Mouse (Mus musculus) CH12F3 (cell line): ENCODE measurements around the gene Krt1.

ENCODE experiments used
- in situ Hi-C: fragments of 300-500 bp; cut with MboI; formaldehyde crosslinking; loops from 2 replicates; pipeline ENCODE4 v1.14.3; 2020; ENCODE audit warnings: low sequenced_read_pairs

Gene Krt1

DNA sequence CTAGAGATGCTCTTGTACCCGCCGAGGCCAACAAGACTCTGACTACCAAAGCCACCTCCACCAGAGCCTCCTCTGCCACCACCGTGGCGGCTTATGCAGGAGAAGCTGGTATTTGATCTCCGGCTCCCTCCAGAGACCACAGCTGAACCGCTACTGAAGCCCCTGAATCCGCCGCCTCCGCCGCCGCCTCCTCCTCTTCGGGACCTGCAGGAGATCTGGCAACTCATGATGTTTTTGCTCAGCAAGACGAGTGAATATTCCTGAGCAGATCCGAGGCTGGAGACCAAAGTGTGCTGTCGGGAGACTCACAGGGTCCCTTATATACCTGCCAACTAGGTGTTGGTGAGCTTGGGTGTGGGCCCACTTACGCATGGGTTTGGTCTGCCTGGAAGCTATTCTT lies 32.7 kb downstream of the Krt1 start, which contains the start of gene Krt2:
Krt2 (minus strand) TSS at position 295 of the 400 bp plus-strand sequence.
- in situ Hi-C loops, result no loop called here

DNA sequence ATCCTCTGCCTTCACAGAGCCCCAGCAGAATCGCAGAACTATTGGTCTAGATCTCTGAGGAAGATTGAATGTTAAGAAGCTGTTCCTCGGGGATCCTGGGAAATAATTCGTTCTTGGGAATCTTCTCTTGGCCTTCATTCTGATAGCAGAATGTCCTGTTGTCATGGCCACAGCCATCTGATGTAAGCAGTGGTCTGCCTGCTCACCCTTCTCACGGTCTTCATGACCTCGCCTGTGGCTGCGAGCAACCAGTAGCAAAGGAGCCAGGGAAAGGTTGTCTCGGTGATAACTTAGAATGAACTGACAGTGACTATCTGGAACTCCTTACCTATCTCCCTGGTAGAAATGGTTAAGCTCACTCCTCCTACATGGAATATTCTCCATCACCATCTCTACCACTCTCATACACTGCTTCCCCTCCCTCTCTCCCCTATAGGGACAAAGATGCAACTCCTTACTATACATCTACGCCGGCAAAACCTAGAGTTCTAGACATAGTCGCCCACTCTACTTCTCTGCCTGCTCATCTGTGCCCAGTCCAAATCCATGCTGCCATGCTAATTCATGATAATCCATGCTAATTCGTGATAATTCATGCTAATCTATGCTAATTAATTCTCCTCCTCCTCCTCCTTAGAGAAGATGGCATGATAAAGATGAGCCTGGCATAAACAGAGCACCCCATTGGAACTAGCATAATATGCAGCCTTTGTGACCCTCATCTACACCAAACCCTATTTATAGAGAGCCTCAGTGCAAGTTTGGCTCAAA lies 47.4 kb downstream of the Krt1 start:
- in situ Hi-C loops, result no loop called here

DNA sequence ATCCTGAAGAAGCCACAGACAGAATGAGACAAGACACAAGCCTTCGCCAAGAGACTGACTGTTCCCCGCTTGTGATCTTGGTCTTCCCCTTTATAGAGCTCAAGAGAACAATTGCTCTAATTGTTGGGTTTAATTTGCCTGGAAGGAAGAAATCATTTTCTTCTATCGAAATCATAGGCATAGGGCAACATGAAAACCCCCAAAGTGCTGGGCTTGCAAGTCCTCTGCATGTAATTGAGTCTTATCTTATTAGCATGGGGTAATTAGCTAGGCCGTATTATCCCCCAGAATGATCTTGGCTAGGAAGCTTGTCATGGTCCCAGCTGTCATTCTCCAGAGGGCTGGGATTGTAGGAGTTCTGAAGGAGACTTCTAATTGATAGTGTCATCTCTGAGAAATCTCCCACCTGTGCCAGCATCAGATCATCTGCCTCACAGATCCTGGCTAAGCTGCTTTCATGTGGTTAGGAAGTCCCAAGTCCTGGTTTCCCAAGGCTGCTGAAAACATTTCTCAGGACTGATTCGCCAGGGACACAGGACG lies 48.2 kb downstream of the Krt1 start, which contains the start of gene Krt73:
Krt73 (minus strand) TSS at position 51 of the 540 bp plus-strand sequence.
- in situ Hi-C loops, result no loop called here
